Mouse (Mus musculus) limb, embryonic 13.5 days (tissue): Measurements from ENCODE around the gene Chd3. TPM values are rescaled to one million over a fixed set of nuclear protein-coding genes. Genes with fewer than 3 reads are reported as not detected.

Experiments used
- ATAC-seq: fragments of 200-750 bp; cut with Nextera tagmentation; 2 replicates; pipeline ENCODE4 v1.8.0; 2017; ENCODE audit warnings: low read depth, moderate number of reproducible peaks, moderate TSS enrichment; ENCODE audit not compliant: low FRiP score
- H3K27ac ChIP-seq: fragments of 300-500 bp; sonication (generic); 2 replicates; pipeline ENCODE4 v1.5.1; 2015; ENCODE audit warnings: inconsistent platforms, mild to moderate bottlenecking, moderate library complexity
- H3K27me3 ChIP-seq: fragments of 300-500 bp; sonication (generic); 2 replicates; pipeline ENCODE4 v1.6.1; 2015; ENCODE audit warnings: mild to moderate bottlenecking, inconsistent platforms
- H3K36me3 ChIP-seq: fragments of 300-500 bp; sonication (generic); 2 replicates; pipeline ENCODE4 v1.6.1; 2015; ENCODE audit warnings: inconsistent platforms, mild to moderate bottlenecking, moderate library complexity
- H3K4me1 ChIP-seq: fragments of 300-500 bp; sonication (generic); 2 replicates; pipeline ENCODE4 v1.6.1; 2015; ENCODE audit warnings: inconsistent platforms
- H3K4me2 ChIP-seq: fragments of 300-500 bp; sonication (generic); replicated peaks from 2 replicates; pipeline ENCODE4 v1.6.1; 2015; ENCODE audit warnings: inconsistent platforms, mild to moderate bottlenecking, moderate library complexity
- H3K4me3 ChIP-seq: fragments of 300-500 bp; sonication (generic); 2 replicates; pipeline ENCODE4 v1.5.1; 2015; ENCODE audit warnings: moderate library complexity, mild to moderate bottlenecking, inconsistent platforms
- H3K9ac ChIP-seq: fragments of 300-500 bp; sonication (generic); 2 replicates; pipeline ENCODE4 v1.6.1; 2015; ENCODE audit warnings: mild to moderate bottlenecking, inconsistent platforms
- H3K9me3 ChIP-seq: fragments of 300-500 bp; sonication (generic); 2 replicates; pipeline ENCODE4 v1.6.1; 2016; ENCODE audit warnings: inconsistent platforms
- WGBS: fragments of 180-500 bp; shearing (Covaris S2); methylation state at CpG from one replicate; pipeline ENCODE4 v1.1.7; 2015; 5-methylcytosine and 5-hydroxymethylcytosine counted together
- polyA plus RNA-seq: library from polyadenylated mRNA; unstranded; fragments of >200 nt; fragmentation: Nextera tagmentation; extraction: Ambion mirVana; gene quantifications from 2 replicates; pipeline ENCODE4 v1.2.1, GENCODE M21; 2015

The Chd3 gene
- polyA plus RNA-seq, 1 experiment from 2014 or later = 119 TPM

- ATAC-seq = no peak
- H3K27me3 ChIP-seq = no peaks in the 10 kb centered on the region
- peaks cover 26% of the 10 kb centered on the region for H3K36me3 ChIP-seq
- no peaks in the 10 kb centered on the region for H3K9me3 ChIP-seq
- no peak overlapping the region for H3K27ac ChIP-seq
- H3K4me1 ChIP-seq = no peaks in the 10 kb centered on the region
- H3K4me2 ChIP-seq = no peak overlapping the region
- no peak overlapping the region for H3K9ac ChIP-seq
- WGBS = 91% methylated on average over 3 of the region's 3 CpGs
- no peak overlapping the region for H3K4me3 ChIP-seq
Measured at GRCm38 (mm10) chr11:69295286-69295685, 73.9 kb downstream of the Chd3 start.

Other genes starting within 250 kb of the Chd3 start
- gene Hes7, start 249.0 kb downstream of the Chd3 start, polyA plus RNA-seq = 0.74 and 1.2 TPM in 2 replicates
- 0.52 and 0.55 TPM in 2 replicates for gene 9130213A22Rik, start 246.8 kb downstream of the Chd3 start, polyA plus RNA-seq
- 1.6 TPM in 2 replicates for gene Aloxe3, start 243.5 kb downstream of the Chd3 start, polyA plus RNA-seq
- 0.22 and 0.25 TPM in 2 replicates for gene Alox12b, start 212.4 kb downstream of the Chd3 start, polyA plus RNA-seq
- 0.08 and 0.09 TPM in 2 replicates for gene Alox8, start 171.6 kb downstream of the Chd3 start, polyA plus RNA-seq
- 0.09 and 0.25 TPM in 2 replicates for gene Gucy2e, start 132.4 kb downstream of the Chd3 start, polyA plus RNA-seq
- gene Cntrob, start 45.6 kb downstream of the Chd3 start, polyA plus RNA-seq = 25.3 and 26.4 TPM in 2 replicates
- gene Trappc1, start 45.4 kb downstream of the Chd3 start, polyA plus RNA-seq = 153 and 162 TPM in 2 replicates
- gene Kcnab3, start 43.1 kb downstream of the Chd3 start, polyA plus RNA-seq = 2.4 and 2.8 TPM in 2 replicates
- gene Rnf227, start 28.9 kb downstream of the Chd3 start, polyA plus RNA-seq = 24.6 and 24.9 TPM in 2 replicates
- 127 and 137 TPM in 2 replicates for gene Naa38, start 26.1 kb upstream of the Chd3 start, polyA plus RNA-seq
- 35.6 and 38.1 TPM in 2 replicates for gene Cyb5d1, start 26.2 kb upstream of the Chd3 start, polyA plus RNA-seq
- 24.0 and 25.6 TPM in 2 replicates for gene Tmem88, start 28.8 kb upstream of the Chd3 start, polyA plus RNA-seq
- gene Kdm6b, start 44.3 kb upstream of the Chd3 start, polyA plus RNA-seq = 47.3 and 49.3 TPM in 2 replicates
- 2.2 and 2.4 TPM in 2 replicates for gene Dnah2, start 179.7 kb upstream of the Chd3 start, polyA plus RNA-seq
- 45.8 and 47.6 TPM in 2 replicates for gene Efnb3, start 190.8 kb upstream of the Chd3 start, polyA plus RNA-seq
- gene Wrap53, start 210.8 kb upstream of the Chd3 start, polyA plus RNA-seq = 28.3 and 31.0 TPM in 2 replicates
- gene Trp53, start 211.0 kb upstream of the Chd3 start, polyA plus RNA-seq = 158 and 161 TPM in 2 replicates
- 5.7 and 6.0 TPM in 2 replicates for gene Atp1b2, start 236.5 kb upstream of the Chd3 start, polyA plus RNA-seq
- 0.22 TPM in 1 of 2 replicates, not detected in the other for gene Shbg, start 248.5 kb upstream of the Chd3 start, polyA plus RNA-seq